Mouse (Mus musculus) heart, embryonic 14.5 days (tissue): Measurements from ENCODE around the gene Ndp. TPM values are rescaled to one million over a fixed set of nuclear protein-coding genes. Genes with fewer than 3 reads are reported as not detected.

Source experiments
- ATAC-seq: fragments of 200-750 bp; cut with Nextera tagmentation; 2 replicates; pipeline ENCODE4 v1.8.0; 2017; ENCODE audit warnings: low read depth, moderate TSS enrichment; ENCODE audit not compliant: insufficient number of reproducible peaks, insufficient read depth, low FRiP score
- H3K27ac ChIP-seq, 2 experiments: fragments of 200-500 bp in 1 of 2; fragments of 300-500 bp in 1 of 2; sonication (generic) in 1 of 2; replicated peaks in 1 of 2; 2 replicates each; pipeline ENCODE4 v1.5.1; 2012 to 2014; ENCODE audit warnings: low read depth in 2 of 2, low read length in 2 of 2, control low read depth in 1 of 2, mild to moderate bottlenecking in 1 of 2, mixed read lengths in 1 of 2; ENCODE audit not compliant: control insufficient read depth in 1 of 2, insufficient read depth in 1 of 2
- H3K27me3 ChIP-seq: fragments of 300-500 bp; sonication (generic); 2 replicates; pipeline ENCODE4 v1.6.1; 2014; ENCODE audit warnings: mild to moderate bottlenecking, low read length, control low read depth; ENCODE audit not compliant: control insufficient read depth, insufficient read depth
- H3K36me3 ChIP-seq: fragments of 300-500 bp; sonication (generic); 2 replicates; pipeline ENCODE4 v1.6.1; 2014; ENCODE audit warnings: mild to moderate bottlenecking, control low read depth, low read length, mixed read lengths; ENCODE audit not compliant: control insufficient read depth, insufficient read depth
- H3K4me1 ChIP-seq, 2 experiments: fragments of 200-500 bp in 1 of 2; fragments of 300-500 bp in 1 of 2; sonication (generic) in 1 of 2; 2 replicates each; pipeline ENCODE4 v1.6.1; 2012 to 2014; ENCODE audit warnings: low read length in 2 of 2, control low read depth in 1 of 2, mixed read lengths in 1 of 2; ENCODE audit not compliant: control insufficient read depth in 2 of 2, insufficient read depth in 2 of 2
- H3K4me2 ChIP-seq: fragments of 300-500 bp; sonication (generic); 2 replicates; pipeline ENCODE4 v1.6.1; 2014; ENCODE audit warnings: mild to moderate bottlenecking, low read length
- H3K4me3 ChIP-seq, 2 experiments: fragments of 200-500 bp in 1 of 2; fragments of 300-500 bp in 1 of 2; sonication (generic) in 1 of 2; 2 replicates each; pipeline ENCODE4 v1.5.1; 2012 to 2014; ENCODE audit warnings: low read length in 2 of 2, mild to moderate bottlenecking in 2 of 2, control low read depth in 1 of 2, low read depth in 1 of 2, moderate library complexity in 1 of 2; ENCODE audit not compliant: control insufficient read depth in 1 of 2, insufficient read depth in 1 of 2
- H3K9ac ChIP-seq: fragments of 300-500 bp; sonication (generic); 2 replicates; pipeline ENCODE4 v1.6.1; 2014; ENCODE audit warnings: mild to moderate bottlenecking, low read length
- H3K9me3 ChIP-seq: fragments of 300-500 bp; sonication (generic); 2 replicates; pipeline ENCODE4 v1.6.1; 2016; ENCODE audit warnings: low read length, control low read depth; ENCODE audit not compliant: control insufficient read depth
- WGBS: fragments of 180-500 bp; shearing (Covaris S2); extraction: QIAGEN DNeasy Blood & Tissue Kit; methylation state at CpG from one replicate; pipeline ENCODE4 v1.1.7; 2014; 5-methylcytosine and 5-hydroxymethylcytosine counted together
- polyA plus RNA-seq: library from polyadenylated mRNA; unstranded; fragments of >200 nt; fragmentation: Nextera tagmentation; extraction: Ambion mirVana; gene quantifications from 2 replicates; pipeline ENCODE4 v1.2.1, GENCODE M21; 2014

Ndp gene
- polyA plus RNA-seq = 1.1 and 1.3 TPM in 2 replicates

DNA sequence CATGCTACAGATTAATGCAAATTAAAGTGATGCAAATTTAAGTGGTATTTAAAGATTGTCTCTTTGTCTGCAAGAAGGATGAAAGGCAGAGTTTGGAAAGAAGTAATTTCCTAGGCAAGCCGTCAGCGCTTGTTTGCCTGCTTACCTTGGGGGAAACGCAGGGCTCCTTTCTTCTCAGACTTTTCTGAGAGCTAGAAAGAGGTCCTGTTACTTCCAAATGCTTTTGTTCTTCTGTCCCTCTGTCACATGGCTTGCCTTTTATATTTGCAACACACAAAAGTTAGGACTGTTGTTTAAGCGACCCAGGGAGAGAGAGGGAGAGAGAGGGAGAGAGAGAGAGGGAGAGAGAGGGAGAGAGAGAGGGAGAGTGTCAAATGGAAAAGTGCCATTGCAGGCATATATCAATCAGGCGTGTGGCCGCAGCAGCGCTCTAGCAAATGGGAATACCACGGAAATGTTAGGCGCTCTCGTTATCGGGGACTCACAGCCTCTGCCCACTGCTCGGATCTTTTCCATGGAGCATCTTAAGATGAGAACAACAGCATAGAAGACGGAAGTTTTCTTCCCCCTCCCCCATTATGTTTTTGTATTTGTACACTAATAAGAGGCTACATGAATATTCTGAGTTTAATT is at the start of gene Ndp:
Ndp (minus strand) TSS at position 534 of the 633 bp plus-strand sequence.
- 15% methylated on average over 13 of the region's 13 CpGs for WGBS
- peak within 1 kb of the TSS; percentile 26 to 37 for H3K4me3 ChIP-seq
- no peaks in the 10 kb centered on the region for H3K27me3 ChIP-seq
- H3K27ac ChIP-seq = no peak within 1 kb of the TSS
- H3K9ac ChIP-seq = no peak within 1 kb of the TSS
- ATAC-seq = no peak
- peak within 1 kb of the TSS; percentile 64 for H3K4me2 ChIP-seq
- no peaks in the 10 kb centered on the region for H3K9me3 ChIP-seq
- H3K4me1 ChIP-seq = no peaks in the 10 kb centered on the region
- H3K36me3 ChIP-seq = no peaks in the 10 kb centered on the region

DNA sequence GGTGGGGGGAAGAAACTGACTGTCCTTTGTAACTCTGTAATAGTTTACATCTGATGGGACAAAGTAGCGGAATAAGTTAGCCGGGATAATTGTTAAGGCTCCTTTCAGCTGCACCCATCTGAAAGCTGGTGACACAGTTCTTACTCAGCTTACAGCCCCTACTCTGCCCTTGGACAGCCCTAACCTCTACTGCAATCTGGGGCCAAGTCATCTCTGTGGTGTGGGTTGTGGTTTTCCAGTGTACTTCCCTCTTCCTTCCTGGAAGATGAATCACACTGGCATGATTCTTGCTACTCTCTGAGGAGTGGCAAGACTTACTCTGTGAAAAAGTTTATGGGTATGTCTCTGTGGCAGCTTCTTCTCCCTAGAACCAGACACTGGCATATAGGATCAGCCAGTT is 43.2 kb upstream of the Ndp start:
- Histone ChIP-seq H3K9ac (no peak overlapping the region), H3K36me3 (no peaks in the 10 kb centered on the region)

DNA sequence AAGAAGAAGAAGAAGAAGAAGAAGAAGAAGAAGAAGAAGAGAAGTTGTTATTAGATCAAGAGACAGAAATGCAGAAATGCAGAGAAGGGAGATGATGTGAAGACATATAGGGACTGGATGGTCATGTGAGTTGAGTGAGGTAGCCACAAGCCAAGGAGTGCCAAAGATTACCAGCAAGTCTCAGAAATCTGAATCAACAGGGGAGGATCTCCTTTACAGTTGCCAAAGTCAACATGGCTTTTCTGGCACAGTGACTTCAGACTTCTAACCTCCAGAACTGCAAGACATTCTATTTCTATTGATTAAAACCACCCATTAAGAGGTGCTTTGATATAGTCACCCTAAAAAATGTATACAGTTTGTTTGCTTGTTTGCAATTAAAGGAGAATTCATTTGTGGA is 6.4 kb upstream of the Ndp start:
- Histone ChIP-seq H3K9me3 (no peaks in the 10 kb centered on the region), H3K4me3 (no peak overlapping the region), H3K9ac (no peak overlapping the region), H3K36me3 (no peaks in the 10 kb centered on the region), H3K27ac (no peak overlapping the region), H3K27me3 (no peaks in the 10 kb centered on the region), H3K4me1 (no peaks in the 10 kb centered on the region), H3K4me2 (no peak overlapping the region)
- no peak for ATAC-seq

More for the DNA sequence above, 43.2 kb upstream of the Ndp start:
- H3K27me3 ChIP-seq = no peaks in the 10 kb centered on the region
- H3K9me3 ChIP-seq = no peaks in the 10 kb centered on the region
- no peak for ATAC-seq
- H3K27ac ChIP-seq = no peak overlapping the region
- no peak overlapping the region for H3K4me3 ChIP-seq
- 92% methylated on average over 2 of the region's 2 CpGs for WGBS
- H3K4me1 ChIP-seq = no peaks in the 10 kb centered on the region
- no peak overlapping the region for H3K4me2 ChIP-seq

DNA sequence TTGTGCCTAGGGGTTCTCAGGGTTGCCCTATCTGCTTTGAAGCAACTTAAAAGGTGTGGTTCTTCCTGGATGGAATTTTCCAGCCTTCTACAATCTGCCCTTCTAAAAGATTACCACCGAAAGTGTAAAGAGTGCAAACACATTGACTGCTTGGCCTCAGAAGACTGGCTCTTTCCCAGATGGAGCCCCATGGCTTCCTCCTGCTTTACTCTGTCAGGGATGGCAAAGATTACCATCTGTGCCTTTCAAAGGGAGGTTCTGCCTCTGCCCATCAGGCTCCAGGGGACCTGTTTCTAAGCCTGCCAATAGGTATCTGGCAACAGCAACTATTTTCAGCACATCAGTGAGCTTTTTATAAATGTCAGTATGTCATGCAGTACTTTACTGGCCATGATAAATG is 1.5 kb upstream of the Ndp start:
- H3K4me2 ChIP-seq = no peak overlapping the region
- no peaks in the 10 kb centered on the region for H3K4me1 ChIP-seq
- no peaks in the 10 kb centered on the region for H3K36me3 ChIP-seq
- no peak overlapping the region for H3K27ac ChIP-seq
- WGBS = 46% methylated on average over 1 of the region's 1 CpGs
- H3K9ac ChIP-seq = no peak overlapping the region
- H3K9me3 ChIP-seq = no peaks in the 10 kb centered on the region
- ATAC-seq = no peak
- no peaks in the 10 kb centered on the region for H3K27me3 ChIP-seq
- H3K4me3 ChIP-seq = no peak overlapping the region

DNA sequence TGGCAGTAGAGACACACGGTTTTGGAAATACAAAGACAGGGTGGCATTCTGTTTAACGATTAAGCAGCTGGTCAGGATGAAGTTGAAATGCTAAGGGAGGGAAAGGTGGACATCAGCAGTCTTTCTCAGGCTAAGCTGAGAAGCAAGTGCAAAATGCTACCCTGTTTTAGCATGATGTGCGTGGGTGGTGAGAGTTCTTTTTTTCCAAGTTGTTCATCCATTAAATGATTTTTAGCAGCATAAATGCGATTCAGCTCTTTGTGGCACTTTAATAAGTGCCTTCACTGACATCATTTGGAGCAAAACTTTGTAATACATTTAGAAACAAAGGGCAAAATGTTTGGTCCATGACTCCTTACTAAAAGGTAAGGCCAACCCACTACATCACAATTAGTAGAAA is 337 bp upstream of the Ndp start:
- no peak overlapping the region for H3K4me3 ChIP-seq
- no peaks in the 10 kb centered on the region for H3K36me3 ChIP-seq
- no peak overlapping the region for H3K27ac ChIP-seq
- H3K4me2 ChIP-seq = peak overlapping the region; percentile 64
- ATAC-seq = no peak
- H3K9ac ChIP-seq = no peak overlapping the region
- H3K27me3 ChIP-seq = no peaks in the 10 kb centered on the region
- no peaks in the 10 kb centered on the region for H3K9me3 ChIP-seq
- no peaks in the 10 kb centered on the region for H3K4me1 ChIP-seq
- WGBS = 50% methylated on average over 4 of the region's 4 CpGs

DNA sequence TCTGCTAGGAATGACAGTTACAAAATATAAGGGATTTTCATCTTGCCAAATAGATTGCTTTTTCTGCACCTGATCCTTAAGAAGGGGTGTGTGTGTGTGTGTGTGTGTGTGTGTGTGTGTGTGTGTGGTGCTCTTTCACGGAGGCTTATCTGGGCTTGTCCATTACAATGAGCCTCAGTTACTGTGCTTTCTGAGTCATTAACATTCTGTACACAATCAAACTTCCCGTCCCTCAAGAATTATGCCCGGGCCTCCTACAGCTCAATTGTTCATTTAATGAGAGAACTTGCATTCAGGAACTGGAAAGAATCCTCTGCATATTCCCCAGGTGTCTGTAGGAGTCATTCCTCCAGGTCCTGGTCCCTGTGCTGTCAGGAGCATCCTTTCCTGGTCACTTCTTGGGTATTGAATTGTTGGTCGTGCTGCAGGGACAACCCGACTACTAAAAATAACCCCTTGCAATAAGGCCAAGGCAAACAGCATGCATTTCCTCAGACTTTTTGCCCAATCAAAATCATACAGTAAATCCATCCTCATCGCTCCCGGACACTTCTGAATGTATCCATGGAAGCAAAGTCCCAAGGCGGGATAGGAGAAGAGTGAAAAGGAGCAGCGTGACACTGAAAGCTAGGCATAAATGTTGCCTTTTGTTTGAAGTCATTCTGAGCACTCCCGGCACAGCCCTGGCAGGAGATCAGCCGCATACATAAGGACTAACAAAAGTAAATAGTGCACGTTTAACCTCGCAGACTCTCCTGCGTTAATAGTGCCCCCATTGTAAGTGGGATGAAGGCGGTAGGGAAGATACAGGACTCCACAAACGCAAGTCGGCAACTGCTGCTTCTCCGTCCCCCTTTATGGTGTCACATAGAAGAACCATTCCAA is 1.1 kb downstream of the Ndp start:
- H3K27ac ChIP-seq = no peak overlapping the region
- no peaks in the 10 kb centered on the region for H3K9me3 ChIP-seq
- no peak for ATAC-seq
- peak overlapping the region; percentile 26 to 37 for H3K4me3 ChIP-seq
- H3K4me1 ChIP-seq = no peaks in the 10 kb centered on the region
- no peaks in the 10 kb centered on the region for H3K36me3 ChIP-seq
- H3K4me2 ChIP-seq = peak overlapping the region; percentile 64
- no peak overlapping the region for H3K9ac ChIP-seq
- WGBS = 28% methylated on average over 18 of the region's 18 CpGs
- H3K27me3 ChIP-seq = no peaks in the 10 kb centered on the region

DNA sequence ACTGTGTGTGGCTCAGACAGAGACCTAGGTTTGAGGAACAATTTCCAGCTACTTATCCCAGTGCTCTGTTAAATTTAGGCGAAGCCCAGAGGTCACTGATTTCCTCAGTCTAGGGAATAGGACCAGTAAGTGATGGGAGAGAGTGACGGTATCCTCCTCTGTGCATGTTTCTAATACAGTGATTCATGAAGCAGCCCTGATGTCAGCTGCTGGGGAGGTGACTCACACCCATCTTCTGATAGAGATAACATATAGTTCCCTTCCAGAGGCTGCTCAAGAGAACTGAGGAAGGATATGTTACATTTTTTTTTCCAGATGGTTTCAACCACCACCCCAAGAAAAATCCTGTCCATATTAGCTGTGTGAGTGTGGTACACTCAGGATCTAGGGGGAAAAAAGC is 2.9 kb downstream of the Ndp start:
- H3K4me2 ChIP-seq = no peak overlapping the region
- no peak overlapping the region for H3K4me3 ChIP-seq
- H3K4me1 ChIP-seq = no peaks in the 10 kb centered on the region
- WGBS = 60% methylated on average over 2 of the region's 2 CpGs
- no peaks in the 10 kb centered on the region for H3K27me3 ChIP-seq
- H3K27ac ChIP-seq = no peak overlapping the region
- H3K9ac ChIP-seq = no peak overlapping the region
- no peaks in the 10 kb centered on the region for H3K36me3 ChIP-seq
- ATAC-seq = no peak
- H3K9me3 ChIP-seq = no peaks in the 10 kb centered on the region
